Comparison of ENCODE assay signal across 25 mouse cellular contexts in the genomic region with DNA sequence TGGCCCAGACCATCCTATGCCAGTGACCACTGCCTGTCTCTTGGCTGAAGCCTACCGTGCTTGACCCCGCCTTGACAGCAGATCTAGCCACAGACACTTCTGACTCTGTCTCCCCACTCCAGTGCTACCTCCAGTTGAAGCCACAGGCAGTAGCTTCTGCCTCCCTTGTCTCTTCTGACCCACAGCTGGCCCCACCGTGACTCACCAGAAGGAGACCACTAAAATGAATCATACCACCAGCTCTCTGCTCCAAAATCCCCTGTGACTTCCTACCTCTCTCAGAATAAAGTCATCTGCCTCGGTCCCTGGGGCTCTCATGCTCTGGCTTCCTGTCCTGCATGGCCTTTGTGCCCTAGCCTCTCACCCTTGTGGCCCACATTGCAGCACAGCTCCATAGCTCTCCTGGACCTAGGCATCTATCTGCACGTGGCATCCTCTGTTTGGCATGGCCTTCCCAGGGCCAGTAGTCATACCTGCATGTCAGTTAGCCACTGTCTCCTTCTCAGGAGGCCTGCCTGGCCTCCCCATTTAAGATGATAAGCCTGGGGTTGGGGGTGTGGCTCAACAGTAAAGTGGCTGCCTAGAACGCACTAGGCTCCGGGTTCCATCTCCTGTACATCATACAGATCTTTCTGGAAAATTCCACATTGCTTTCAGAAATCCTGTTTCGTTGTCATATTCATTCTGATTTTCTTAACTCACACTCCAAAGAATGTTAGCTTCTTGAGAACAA. TPM values are rescaled to one million over a fixed set of nuclear protein-coding genes. Genes with fewer than 3 reads are reported as not detected.
A peak's percentile ranks its signal among the peaks of the same experiment; 100 is the strongest.
DNase-seq lines count a peak whose midpoint lies in the region; ATAC-seq and TF ChIP-seq lines count a peak whose summit lies in the region.
"Had no signal": no experiment of that assay in that cellular context is flagged by ENCODE, and none has a peak within 500 bp of the region (broad histone marks: within the 10 kb centered on the region; RNA-seq: fewer than 3 reads in every experiment).

No protein-coding gene starts in this region.

- WGBS in liver, postnatal 0 days (ENCODE audit: insufficient replicate concordance), result 51% methylated on average over 8 of the region's 8 CpGs

- dilution Hi-C loops in CH12.LX (cut with MboI; ENCODE audit: extremely low pct_ligation_motif_present, extremely low pct_unique_long_range_greater_than_20kb, low sequenced_read_pairs), result no loop called here

- TF ChIP-seq RAD21 in CH12.LX (IDR thresholded peaks at IDR 0.05; ENCODE audit: low read depth, low read length), result no peak; the same call in 1 of the 2 replicates

- H3K79me2 ChIP-seq in CH12.LX (replicated peaks; ENCODE audit: control insufficient read depth, extremely low read depth, insufficient read depth, poor library complexity, severe bottlenecking), result no peaks in the 10 kb centered on the region

- peak overlapping the region; percentile 73; the same call in 1 of the 2 replicates for H3K27ac ChIP-seq in CH12.LX (ENCODE audit: insufficient read depth, low read depth)
- peak overlapping the region; percentile 80 for H3K27ac ChIP-seq in liver, postnatal 0 days (ENCODE audit: low read depth)
- H3K27ac ChIP-seq: embryonic facial prominence, embryonic 13.5 days; hindbrain, embryonic 14.5 days; limb, embryonic 10.5 days had no signal

- H3K4me3 ChIP-seq in CH12.LX (replicated peaks in 1 of 3; ENCODE audit: low read depth in 2 of 3, low read length in 2 of 3, poor library complexity in 1 of 3), result no peak overlapping the region
- H3K4me3 ChIP-seq in liver, postnatal 0 days (ENCODE audit: low read depth, low read length), result no peak overlapping the region
- H3K4me3 ChIP-seq: embryonic facial prominence, embryonic 13.5 days; heart, embryonic 12.5 days; limb, embryonic 10.5 days had no signal

- no peaks in the 10 kb centered on the region for H3K27me3 ChIP-seq in CH12.LX (replicated peaks)
- no peaks in the 10 kb centered on the region for H3K27me3 ChIP-seq in liver, postnatal 0 days (ENCODE audit: insufficient read depth, low read length)
- H3K27me3 ChIP-seq: heart, embryonic 12.5 days had no signal

- TF ChIP-seq EP300 in CH12.LX (IDR thresholded peaks at IDR 0.05; ENCODE audit: low read length), result peak; percentile 54
- TF ChIP-seq EP300 in liver, postnatal 0 days (IDR thresholded peaks at IDR 0.05; ENCODE audit: low read depth), result no peak

- H3K9me3 ChIP-seq in CH12.LX (replicated peaks; ENCODE audit: low read length), result no peaks in the 10 kb centered on the region
- no peaks in the 10 kb centered on the region for H3K9me3 ChIP-seq in liver, postnatal 0 days (ENCODE audit: low read length)
- H3K9me3 ChIP-seq: embryonic facial prominence, embryonic 13.5 days; heart, embryonic 12.5 days; limb, embryonic 10.5 days had no signal

- peak; percentile 94 for DNase-seq in 416B (ENCODE audit: low read depth)
- peak; percentile 76 for DNase-seq in CH12.LX (ENCODE audit: extremely low read depth)
- DNase-seq in liver, result peak; percentile 79
- no peak for DNase-seq in liver, postnatal 0 days
- no peak for DNase-seq in cerebellum, postnatal 10 days
- no peak for DNase-seq in c-Kit-positive CD71-positive TER-119-positive erythroid progenitor cells, embryonic 14.5 days (ENCODE audit: low spot score)
- DNase-seq in layer of hippocampus, adult 18-20 months (ENCODE audit: low spot score in 2 of 2), result no peak
- no peak for DNase-seq in kidney, adult 9 months
- DNase-seq: cerebellum, adult 18-20 months; cerebellum, postnatal 36 days; kidney, adult 8-10 months; kidney, postnatal 25 days; midbrain, embryonic 14.5 days; thymus, adult 18-20 months had no signal

- no peak for TF ChIP-seq POLR2A in CH12.LX (IDR thresholded peaks at IDR 0.05; ENCODE audit: low read depth, low read length)

- peaks cover 44 to 78% of the 10 kb centered on the region in 2 experiments for H3K4me1 ChIP-seq in CH12.LX (ENCODE audit: control insufficient read depth in 1 of 2, insufficient read depth in 2 of 2)
- peaks cover 38% of the 10 kb centered on the region for H3K4me1 ChIP-seq in liver, postnatal 0 days (ENCODE audit: insufficient read depth)

- in situ Hi-C loops in CH12.LX (cut with MboI; ENCODE audit: low pct_ligation_motif_present, low pct_unique_long_range_greater_than_20kb, low sequenced_read_pairs), result no loop called here

- no peak overlapping the region for H3K9ac ChIP-seq in CH12.LX (ENCODE audit: insufficient read depth, low read depth)
- H3K9ac ChIP-seq in liver, postnatal 0 days (replicated peaks), result no peak overlapping the region
- H3K9ac ChIP-seq: embryonic facial prominence, embryonic 13.5 days; heart, embryonic 12.5 days; hindbrain, embryonic 14.5 days had no signal

- 0 out of 2 replicates have a peak overlapping the region, but pooled peaks have one; percentile 63 for H3K4me2 ChIP-seq in CH12.LX (ENCODE audit: insufficient read depth, low read depth, poor library complexity, severe bottlenecking)
- H3K4me2 ChIP-seq in liver, postnatal 0 days (ENCODE audit: low read depth, low read length), result no peak overlapping the region
- H3K4me2 ChIP-seq: embryonic facial prominence, embryonic 13.5 days; heart, embryonic 12.5 days; hindbrain, embryonic 14.5 days had no signal

- no peak; the same call in 1 of the 2 replicates for ATAC-seq in liver, postnatal 0 days
- ATAC-seq: forebrain, embryonic 14.5 days had no signal

- H3K36me3 ChIP-seq in CH12.LX (replicated peaks in 1 of 2; ENCODE audit: control insufficient read depth in 1 of 2, insufficient read depth in 1 of 2, low read length in 1 of 2), result no peaks in the 10 kb centered on the region
- no peaks in the 10 kb centered on the region for H3K36me3 ChIP-seq in liver, postnatal 0 days (replicated peaks; ENCODE audit: insufficient read depth, low read length)
- H3K36me3 ChIP-seq: embryonic facial prominence, embryonic 13.5 days; heart, embryonic 12.5 days; limb, embryonic 10.5 days had no signal

- TF ChIP-seq CTCF in CH12.LX (conservative IDR thresholded peaks at IDR 0.05 in 1 of 2, IDR thresholded peaks at IDR 0.05 in 1 of 2; ENCODE audit: low read depth in 2 of 2, low read length in 2 of 2), result no peak
- TF ChIP-seq CTCF in liver, postnatal 0 days (IDR thresholded peaks at IDR 0.05; ENCODE audit: low read depth), result no peak

TF ChIP-seq in CH12.LX, 34 proteins besides CTCF, POLR2A, EP300 and RAD21 (continues in another document):
- TF ChIP-seq GABPA (IDR thresholded peaks at IDR 0.05; ENCODE audit: insufficient replicate concordance, low read depth, low read length) (no peak), USF2 (conservative IDR thresholded peaks at IDR 0.05; ENCODE audit: low read depth, low read length) (no peak), UBTF (IDR thresholded peaks at IDR 0.05; ENCODE audit: low read depth, low read length) (no peak), JUND (conservative IDR thresholded peaks at IDR 0.05; ENCODE audit: low read depth, low read length) (no peak), ZKSCAN1 (IDR thresholded peaks at IDR 0.05; ENCODE audit: borderline replicate concordance, low read depth, low read length) (no peak), NELFE (IDR thresholded peaks at IDR 0.05; ENCODE audit: low read depth, low read length) (peak; percentile 25; the same call in 1 of the 2 replicates), ZC3H11A (IDR thresholded peaks at IDR 0.05; ENCODE audit: low read depth, low read length) (no peak), NRF1 (IDR thresholded peaks at IDR 0.05; ENCODE audit: low read depth, low read length) (no peak), SMC3 (IDR thresholded peaks at IDR 0.05; ENCODE audit: low read depth, low read length) (no peak), MEF2A (IDR thresholded peaks at IDR 0.05; ENCODE audit: borderline replicate concordance, low read depth, low read length) (peak; percentile 65), TCF12 (IDR thresholded peaks at IDR 0.05; ENCODE audit: low read depth, low read length) (peak; percentile 65), BHLHE40 (IDR thresholded peaks at IDR 0.05; ENCODE audit: low read depth, low read length) (peak; percentile 60), SIN3A (IDR thresholded peaks at IDR 0.05; ENCODE audit: low read length) (peak; percentile 28; the same call in 1 of the 2 replicates), MXI1 (IDR thresholded peaks at IDR 0.05; ENCODE audit: low read depth, low read length) (0 out of 2 replicates have a peak, but pooled peaks have one; percentile 33), CHD1 (IDR thresholded peaks at IDR 0.05; ENCODE audit: low read depth, low read length) (no peak), ZMIZ1 (IDR thresholded peaks at IDR 0.05; ENCODE audit: low read depth, low read length) (no peak), TBP (conservative IDR thresholded peaks at IDR 0.05; ENCODE audit: low read depth, low read length) (no peak), USF1 (IDR thresholded peaks at IDR 0.05; ENCODE audit: low read depth, low read length) (no peak), PAX5 (IDR thresholded peaks at IDR 0.05; ENCODE audit: low read length) (no peak), MAX (IDR thresholded peaks at IDR 0.05; ENCODE audit: low read length) (peak; percentile 52; the same call in 1 of the 2 replicates), ZNF384 (IDR thresholded peaks at IDR 0.05; ENCODE audit: low read depth, low read length) (no peak), CHD2 (IDR thresholded peaks at IDR 0.05; ENCODE audit: low read length) (no peak; the same call in 1 of the 2 replicates), MAFK (IDR thresholded peaks at IDR 0.05; ENCODE audit: insufficient replicate concordance, low read length) (no peak), POLR2AphosphoS2 (IDR thresholded peaks at IDR 0.05; ENCODE audit: low read depth, low read length) (no peak), RCOR1 (conservative IDR thresholded peaks at IDR 0.05; ENCODE audit: low read depth, low read length) (0 out of 2 replicates have a peak, but pooled peaks have one; percentile 38), ELF1 (IDR thresholded peaks at IDR 0.05; ENCODE audit: low read depth, low read length) (peak; percentile 28; the same call in 1 of the 2 replicates), JUN (IDR thresholded peaks at IDR 0.05; ENCODE audit: insufficient read depth, low read depth, low read length) (no peak), ETS1 (conservative IDR thresholded peaks at IDR 0.05; ENCODE audit: low read depth, low read length) (peak; percentile 86)

RNA-seq across cellular contexts. Expression of a gene that starts 13.3 kb away (rescaled TPM):
- total RNA-seq in CH12.LX (2012; rRNA removed) (3.5 and 3.7 TPM in 2 replicates), CH12.LX (2014; rRNA removed) (1.0 and 1.3 TPM in 2 replicates)
- polyA plus RNA-seq in CH12.LX (2012; ENCODE audit: insufficient read length, low read depth), result 1.9 and 3.5 TPM in 2 replicates
- polyA plus RNA-seq in liver, postnatal 0 days (2015; fragmentation: Nextera tagmentation; extraction: Ambion mirVana), result 1.7 and 1.9 TPM in 2 replicates
- 10 to 100 TPM; 46.5 to 48.1 TPM for total RNA-seq in layer of hippocampus, adult 18-20 months (2021)

RNA-seq across cellular contexts. Expression of a gene that starts 50.5 kb away (rescaled TPM):
- total RNA-seq in CH12.LX (2012; rRNA removed) (not detected in 2 replicates), CH12.LX (2014; rRNA removed) (not detected in 2 replicates)
- polyA plus RNA-seq in CH12.LX (2012; ENCODE audit: insufficient read length, low read depth), result not detected in 2 replicates
- not detected in 2 replicates for polyA plus RNA-seq in liver, postnatal 0 days (2015; fragmentation: Nextera tagmentation; extraction: Ambion mirVana)
- not detected for total RNA-seq in layer of hippocampus, adult 18-20 months (2021)
- total RNA-seq: adrenal gland, postnatal 14 days; gastrocnemius, postnatal 4 days; heart, postnatal 25 days; left cerebral cortex, adult 8-10 months had no signal
- polyA plus RNA-seq: embryonic facial prominence, embryonic 13.5 days; forebrain, embryonic 14.5 days; heart, embryonic 12.5 days; hindbrain, embryonic 14.5 days; intestine, embryonic 14.5 days; limb, embryonic 10.5 days; midbrain, embryonic 14.5 days; neural tube, embryonic 14.5 days had no signal

Comparison
In these comparisons a context has a peak if more than half of its experiments do, and no peak if none do; other contexts are left out.
1. DNase-seq: peak in 416B (single experiment), CH12.LX (single experiment) and liver (single experiment); none in liver, postnatal 0 days (single experiment), cerebellum, postnatal 10 days (0 of 2), c-Kit-positive CD71-positive TER-119-positive erythroid progenitor cells, embryonic 14.5 days (single experiment), layer of hippocampus, adult 18-20 months (0 of 2) and kidney, adult 9 months (single experiment).
2. RNA of a gene that starts 13.3 kb away (total RNA-seq): 46.5 to 48.1 TPM in layer of hippocampus, adult 18-20 months; 1.0 to 3.7 TPM in CH12.LX; every median in the first group is over 10 times any median in the second.